Mouse (Mus musculus) stomach, postnatal 0 days (tissue): ENCODE results near the gene Celf5. TPM values are rescaled to one million over a fixed set of nuclear protein-coding genes. Genes with fewer than 3 reads are reported as not detected.

ENCODE experiments used
- ATAC-seq: fragments of 200-750 bp; cut with Nextera tagmentation; 2 replicates; pipeline ENCODE4 v1.8.0; 2017; ENCODE audit not compliant: low FRiP score, low TSS enrichment
- DNase-seq: peaks from one replicate; pipeline ENCODE4 v3.0.0-alpha.2; 2016; ENCODE audit warnings: low spot score
- H3K27ac ChIP-seq: fragments of 300-500 bp; sonication (generic); replicated peaks from 2 replicates; pipeline ENCODE4 v1.5.1; 2014; ENCODE audit warnings: mild to moderate bottlenecking, control low read depth
- H3K27me3 ChIP-seq: fragments of 300-500 bp; sonication (generic); 2 replicates; pipeline ENCODE4 v1.6.1; 2014; ENCODE audit warnings: low read length; ENCODE audit not compliant: control insufficient read depth, insufficient read depth
- H3K36me3 ChIP-seq: fragments of 300-500 bp; sonication (generic); 2 replicates; pipeline ENCODE4 v1.6.1; 2014; ENCODE audit warnings: low read length, mixed read lengths; ENCODE audit not compliant: control insufficient read depth, insufficient read depth
- H3K4me1 ChIP-seq: fragments of 300-500 bp; sonication (generic); replicated peaks from 2 replicates; pipeline ENCODE4 v1.6.1; 2014; ENCODE audit warnings: antibody characterized with exemption; ENCODE audit not compliant: control insufficient read depth, insufficient read depth
- H3K4me2 ChIP-seq: fragments of 300-500 bp; sonication (generic); replicated peaks from 2 replicates; pipeline ENCODE4 v1.6.1; 2014; ENCODE audit warnings: low read depth, mild to moderate bottlenecking, control low read depth, moderate library complexity
- H3K4me3 ChIP-seq: fragments of 300-500 bp; sonication (generic); 2 replicates; pipeline ENCODE4 v1.5.1; 2014; ENCODE audit warnings: low read depth, low read length, control low read depth
- H3K9ac ChIP-seq: fragments of 300-500 bp; sonication (generic); 2 replicates; pipeline ENCODE4 v1.6.1; 2014; ENCODE audit warnings: mild to moderate bottlenecking, low read length, control low read depth, mixed read lengths
- H3K9me3 ChIP-seq: fragments of 300-500 bp; sonication (generic); 2 replicates; pipeline ENCODE4 v1.6.1; 2016; ENCODE audit warnings: low read length; ENCODE audit not compliant: control insufficient read depth
- CTCF ChIP-seq: IDR thresholded peaks from 2 replicates; pipeline ENCODE4 v1.5.1; 2016; ENCODE audit warnings: antibody characterized with exemption, low read depth, mild to moderate bottlenecking, moderate library complexity
- EP300 ChIP-seq: optimal IDR thresholded peaks from 2 replicates; pipeline ENCODE3; 2016; ENCODE audit warnings: antibody characterized with exemption
- WGBS: fragments of 180-500 bp; shearing (Covaris S2); extraction: QIAGEN DNeasy Blood & Tissue Kit; methylation state at CpG from one replicate; pipeline ENCODE4 v1.1.7; 2014; 5-methylcytosine and 5-hydroxymethylcytosine counted together
- polyA plus RNA-seq: library from polyadenylated mRNA; unstranded; fragments of >200 nt; fragmentation: Nextera tagmentation; extraction: Ambion mirVana; gene quantifications from 2 replicates; pipeline ENCODE4 v1.2.1, GENCODE M21; 2015

Celf5 gene
- polyA plus RNA-seq, 1 experiment from 2014 or later = 0.62 TPM

GRCm38 (mm10) chr10:81507691-81508489, 25.4 kb upstream of the Celf5 start:
- no peak overlapping the region for H3K4me3 ChIP-seq
- DNase-seq (no peak), ATAC-seq (no peak)
- H3K36me3 ChIP-seq = no peaks in the 10 kb centered on the region
- H3K4me1 ChIP-seq = no peaks in the 10 kb centered on the region
- TF ChIP-seq CTCF (no peak), EP300 (no peak)
- 60% methylated on average over 13 of the region's 13 CpGs for WGBS
- no peaks in the 10 kb centered on the region for H3K9me3 ChIP-seq
- H3K27me3 ChIP-seq = no peaks in the 10 kb centered on the region
- no peak overlapping the region for H3K9ac ChIP-seq
- H3K27ac ChIP-seq = no peak overlapping the region
- no peak overlapping the region for H3K4me2 ChIP-seq

DNA sequence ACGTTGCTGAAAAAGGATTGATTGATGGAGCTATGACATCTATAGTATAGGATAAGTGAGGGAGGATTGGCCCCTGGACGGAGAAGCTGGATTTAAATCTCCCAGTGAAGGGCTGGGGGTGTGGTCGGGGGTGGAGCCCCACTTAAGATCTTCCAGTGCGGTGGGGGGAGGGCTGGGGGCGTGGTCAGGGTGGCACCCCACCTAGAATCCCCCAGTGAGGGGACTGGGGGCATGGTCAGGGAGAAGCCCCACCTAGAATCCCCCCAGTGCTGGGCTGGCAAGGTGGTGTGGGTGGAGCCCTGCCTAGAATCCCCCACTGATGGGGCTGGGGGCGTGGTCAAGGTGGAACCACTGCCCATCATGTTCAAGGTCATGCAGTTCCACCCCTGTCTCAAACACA, 24.6 kb upstream of the Celf5 start:
- Histone ChIP-seq H3K27me3 (no peaks in the 10 kb centered on the region), H3K9ac (no peak overlapping the region), H3K36me3 (no peaks in the 10 kb centered on the region), H3K27ac (no peak overlapping the region), H3K4me2 (no peak overlapping the region), H3K4me1 (no peaks in the 10 kb centered on the region), H3K9me3 (no peaks in the 10 kb centered on the region), H3K4me3 (no peak overlapping the region)
- WGBS = 27% methylated on average over 6 of the region's 6 CpGs
- TF ChIP-seq EP300 (no peak), CTCF (no peak)
- ATAC-seq = no peak
- DNase-seq = no peak

DNA sequence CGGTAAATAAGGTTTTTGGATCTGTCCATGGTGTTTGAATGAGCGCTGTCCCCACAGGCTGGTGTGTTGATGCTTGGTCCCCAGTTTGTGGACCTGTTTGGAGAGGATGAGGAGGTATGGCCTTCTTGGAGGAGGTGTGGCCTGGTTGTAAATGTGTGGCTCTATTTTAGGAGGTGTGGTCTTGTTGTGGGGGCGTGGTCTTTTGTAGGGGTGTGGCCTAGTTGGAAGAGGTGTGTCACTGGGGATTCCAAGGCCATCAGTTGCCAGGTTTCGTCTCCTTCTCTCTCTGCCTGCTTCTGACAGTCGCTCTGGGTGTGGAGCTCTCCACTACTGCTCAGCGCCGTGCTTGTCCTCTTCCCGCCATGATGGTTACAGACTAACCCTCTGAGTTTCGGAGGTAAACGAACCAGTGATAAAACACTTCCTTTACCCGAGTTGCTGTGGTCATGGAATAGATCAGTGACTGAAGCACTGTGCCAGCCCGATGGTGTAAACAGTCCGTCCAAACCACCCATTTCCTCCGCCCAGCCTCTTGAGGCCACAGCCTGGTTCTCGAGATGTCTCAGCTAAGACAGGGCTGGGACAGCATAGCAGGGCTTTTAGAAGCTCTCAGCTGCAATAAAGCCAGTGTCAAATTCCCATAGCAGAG, 22.6 kb upstream of the Celf5 start:
- Histone ChIP-seq H3K27ac (no peak overlapping the region), H3K9me3 (no peaks in the 10 kb centered on the region), H3K9ac (no peak overlapping the region), H3K27me3 (no peaks in the 10 kb centered on the region), H3K4me1 (no peaks in the 10 kb centered on the region), H3K36me3 (no peaks in the 10 kb centered on the region), H3K4me2 (no peak overlapping the region), H3K4me3 (no peak overlapping the region)
- ATAC-seq (no peak), DNase-seq (no peak)
- TF ChIP-seq EP300 (no peak), CTCF (no peak)
- WGBS = 68% methylated on average over 15 of the region's 15 CpGs

DNA sequence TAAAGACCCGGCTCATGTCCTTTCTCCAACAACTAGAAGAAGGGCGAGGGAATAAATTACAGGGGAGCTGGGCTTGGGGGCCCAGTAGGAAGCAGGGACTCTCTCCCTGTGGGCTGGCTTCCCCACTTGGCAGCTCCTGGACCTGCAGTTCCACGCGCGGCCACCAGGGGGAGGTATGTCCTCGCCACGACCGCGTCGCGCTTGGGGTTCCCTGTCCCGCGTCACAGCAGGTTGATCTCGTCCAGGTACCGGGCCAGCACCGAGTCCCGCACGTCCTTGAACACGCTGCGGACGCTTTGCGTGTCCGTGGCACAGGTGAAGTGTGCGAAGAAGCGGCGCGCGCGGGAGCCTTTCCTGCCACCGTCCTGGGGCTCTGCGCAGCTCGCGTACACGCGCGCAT, 20.1 kb upstream of the Celf5 start:
- peak; percentile 99 for TF ChIP-seq CTCF
- no peak for TF ChIP-seq EP300
- Histone ChIP-seq H3K4me1 (no peaks in the 10 kb centered on the region), H3K4me3 (peak overlapping the region; percentile 30), H3K27me3 (no peaks in the 10 kb centered on the region), H3K9me3 (no peaks in the 10 kb centered on the region), H3K36me3 (no peaks in the 10 kb centered on the region), H3K27ac (no peak overlapping the region), H3K9ac (0 out of 2 replicates have a peak overlapping the region, but pooled peaks have one; percentile 18), H3K4me2 (peak overlapping the region; percentile 53)
- DNase-seq (peak; percentile 90), ATAC-seq (peak; percentile 51; the same call in 1 of the 2 replicates)
- 11% methylated on average over 36 of the region's 36 CpGs for WGBS

DNA sequence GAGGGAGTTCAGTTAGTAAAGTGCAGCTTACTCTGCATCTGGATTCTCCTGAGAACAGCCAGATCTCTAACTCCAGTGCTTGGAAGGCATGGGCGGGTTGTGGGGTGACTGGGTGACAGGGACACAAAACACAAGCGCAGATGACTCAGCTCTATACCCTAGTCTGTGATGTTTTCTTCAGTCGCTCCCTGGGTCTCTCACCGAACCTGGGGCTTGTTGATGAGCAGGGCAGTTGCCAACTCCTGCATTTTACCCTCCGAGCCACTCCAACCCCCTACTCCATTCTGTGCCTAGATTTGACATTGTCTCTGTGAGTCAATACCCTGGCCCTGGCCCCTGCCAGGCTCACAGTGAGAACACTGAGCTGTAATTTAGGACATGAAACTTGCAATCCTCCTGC, 19.4 kb upstream of the Celf5 start:
- Histone ChIP-seq H3K4me2 (no peak overlapping the region), H3K9ac (no peak overlapping the region), H3K36me3 (no peaks in the 10 kb centered on the region), H3K4me1 (no peaks in the 10 kb centered on the region), H3K4me3 (no peak overlapping the region), H3K27ac (no peak overlapping the region), H3K9me3 (no peaks in the 10 kb centered on the region), H3K27me3 (no peaks in the 10 kb centered on the region)
- 79% methylated on average over 5 of the region's 5 CpGs for WGBS
- DNase-seq (no peak), ATAC-seq (no peak)
- no peak for TF ChIP-seq CTCF
- TF ChIP-seq EP300 = no peak

DNA sequence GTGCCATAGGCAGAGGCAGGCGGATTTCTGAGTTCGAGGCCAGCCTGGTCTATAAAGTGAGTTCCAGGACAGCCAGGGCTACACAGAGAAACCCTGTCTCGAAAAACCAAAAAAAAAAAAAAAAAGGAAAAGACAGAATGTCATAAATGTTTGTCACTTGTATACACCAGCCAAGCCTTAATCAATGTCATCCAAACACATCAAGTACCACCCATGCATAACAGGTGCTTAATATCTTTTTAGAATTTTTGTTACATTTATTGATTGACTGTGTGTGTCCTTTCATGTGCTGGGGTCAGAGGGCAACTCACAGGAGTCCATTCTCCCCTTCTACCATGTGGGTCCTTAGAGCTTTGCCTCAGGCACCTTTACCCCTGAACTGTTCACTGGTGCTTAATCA, 17.5 kb upstream of the Celf5 start, which contains the start of gene S1pr4:
Gene S1pr4, minus strand, starts transcription at position 101 of the 400 bp plus-strand sequence.
- 93% methylated on average over 2 of the region's 3 CpGs for WGBS
- no peak within 1 kb of the TSS for H3K4me3 ChIP-seq
- DNase-seq = no peak
- no peak within 1 kb of the TSS for H3K4me2 ChIP-seq
- peaks cover 3% of the 10 kb centered on the region; the same call in 1 of the 2 replicates for H3K4me1 ChIP-seq
- H3K27ac ChIP-seq = no peak within 1 kb of the TSS; the same call in 1 of the 2 replicates
- no peaks in the 10 kb centered on the region for H3K27me3 ChIP-seq
- TF ChIP-seq EP300 (no peak), CTCF (no peak)
- H3K9me3 ChIP-seq = no peaks in the 10 kb centered on the region
- no peak for ATAC-seq
- H3K36me3 ChIP-seq = no peaks in the 10 kb centered on the region
- H3K9ac ChIP-seq = no peak within 1 kb of the TSS
